31 mouse cellular contexts compared by ENCODE assay signal in the genomic region with DNA sequence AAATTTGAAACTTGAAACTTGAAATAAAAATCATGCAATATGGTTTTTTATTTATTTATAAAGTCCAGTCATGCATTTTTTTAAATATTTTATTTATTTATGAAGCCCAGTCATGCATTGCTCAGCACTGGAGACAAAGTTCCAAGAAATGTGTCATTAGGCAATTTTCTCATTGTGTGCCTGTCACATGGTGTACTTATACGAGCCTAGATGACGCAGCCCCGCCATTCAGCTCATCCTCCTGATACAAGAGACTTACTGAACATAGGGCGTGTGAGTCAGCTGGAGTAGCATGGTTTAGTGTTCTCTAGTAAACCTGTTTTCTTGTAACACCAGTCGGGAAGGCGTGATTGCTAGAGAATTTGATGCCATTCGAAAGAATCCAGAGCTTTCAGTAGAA. TPM values are rescaled to one million over a fixed set of nuclear protein-coding genes. Genes with fewer than 3 reads are reported as not detected.
DNase-seq lines count a peak whose midpoint lies in the region; ATAC-seq lines count a peak whose summit lies in the region.
"Had no signal": no experiment of that assay in that cellular context is flagged by ENCODE, and none has a peak within 500 bp of the region (broad histone marks: within the 10 kb centered on the region; RNA-seq: fewer than 3 reads in every experiment).

No protein-coding gene starts in this region.

- H3K4me1 ChIP-seq in liver, embryonic 12.5 days, result peaks cover 59% of the 10 kb centered on the region
- H3K4me1 ChIP-seq in intestine, embryonic 16.5 days (ENCODE audit: control insufficient read depth, insufficient read depth, low read length), result no peaks in the 10 kb centered on the region
- H3K4me1 ChIP-seq in forebrain, embryonic 15.5 days, result no peaks in the 10 kb centered on the region
- H3K4me1 ChIP-seq: embryonic facial prominence, embryonic 15.5 days; forebrain, embryonic 13.5 days; stomach, embryonic 15.5 days had no signal

- peaks cover 78% of the 10 kb centered on the region for H3K36me3 ChIP-seq in liver, embryonic 12.5 days
- H3K36me3 ChIP-seq in intestine, embryonic 16.5 days (ENCODE audit: control insufficient read depth, insufficient read depth, low read length), result peaks cover 8% of the 10 kb centered on the region; the same call in 1 of the 2 replicates
- peaks cover 19% of the 10 kb centered on the region for H3K36me3 ChIP-seq in forebrain, embryonic 15.5 days

- no peak overlapping the region for H3K4me3 ChIP-seq in liver, embryonic 12.5 days
- no peak overlapping the region for H3K4me3 ChIP-seq in intestine, embryonic 16.5 days (ENCODE audit: low read length)
- H3K4me3 ChIP-seq in forebrain, embryonic 15.5 days, result no peak overlapping the region
- H3K4me3 ChIP-seq: embryonic facial prominence, embryonic 15.5 days; forebrain, embryonic 13.5 days; stomach, embryonic 15.5 days had no signal

- H3K9me3 ChIP-seq in liver, embryonic 12.5 days (replicated peaks), result no peaks in the 10 kb centered on the region
- no peaks in the 10 kb centered on the region for H3K9me3 ChIP-seq in intestine, embryonic 16.5 days (ENCODE audit: control insufficient read depth, low read length)
- H3K9me3 ChIP-seq in forebrain, embryonic 15.5 days, result no peaks in the 10 kb centered on the region
- H3K9me3 ChIP-seq: embryonic facial prominence, embryonic 15.5 days; forebrain, embryonic 13.5 days; stomach, embryonic 15.5 days had no signal

- 84% methylated on average over 7 of the region's 7 CpGs for WGBS in liver, embryonic 12.5 days (ENCODE audit: insufficient replicate concordance)
- 81% methylated on average over 7 of the region's 7 CpGs for WGBS in intestine, embryonic 16.5 days
- WGBS in forebrain, embryonic 15.5 days, result 85% methylated on average over 7 of the region's 7 CpGs

- H3K27ac ChIP-seq in liver, embryonic 12.5 days, result peak overlapping the region; percentile 64
- no peak overlapping the region for H3K27ac ChIP-seq in intestine, embryonic 16.5 days (ENCODE audit: low read length)
- no peak overlapping the region for H3K27ac ChIP-seq in forebrain, embryonic 15.5 days (replicated peaks)
- H3K27ac ChIP-seq: embryonic facial prominence, embryonic 15.5 days; forebrain, embryonic 13.5 days; stomach, embryonic 15.5 days had no signal

- H3K9ac ChIP-seq in liver, embryonic 12.5 days, result 0 out of 2 replicates have a peak overlapping the region, but pooled peaks have one; percentile 3
- no peak overlapping the region for H3K9ac ChIP-seq in intestine, embryonic 16.5 days (ENCODE audit: low read depth, low read length)
- H3K9ac ChIP-seq in forebrain, embryonic 15.5 days (replicated peaks), result no peak overlapping the region
- H3K9ac ChIP-seq: embryonic facial prominence, embryonic 15.5 days; forebrain, embryonic 13.5 days had no signal

- no peak overlapping the region for H3K4me2 ChIP-seq in liver, embryonic 12.5 days
- H3K4me2 ChIP-seq in intestine, embryonic 16.5 days (ENCODE audit: low read depth, low read length), result no peak overlapping the region
- no peak overlapping the region for H3K4me2 ChIP-seq in forebrain, embryonic 15.5 days (replicated peaks)
- H3K4me2 ChIP-seq: embryonic facial prominence, embryonic 15.5 days; forebrain, embryonic 13.5 days; stomach, embryonic 15.5 days had no signal

- peak; percentile 35 to 50 for DNase-seq in adrenal gland, adult (ENCODE audit: inconsistent age in 2 of 2, low spot score in 1 of 2)
- no peak for DNase-seq in adrenal gland, adult 8-10 months
- DNase-seq in liver, result no peak
- no peak for DNase-seq in kidney, adult 18-20 months
- DNase-seq in urinary bladder, postnatal 36 days (ENCODE audit: low spot score in 2 of 2), result no peak
- DNase-seq: cerebellum, adult 11 months; cerebellum, postnatal 10 days; embryo, embryonic 11 days; gastrocnemius, postnatal 14 days; kidney, adult 9 months; kidney, postnatal 36 days; lung, adult 2 months; lung, postnatal 4 days; right cerebral cortex, postnatal 25 days; thymus, adult 18-20 months; thymus, postnatal 4 days had no signal

- no peaks in the 10 kb centered on the region for H3K27me3 ChIP-seq in liver, embryonic 12.5 days (replicated peaks)
- H3K27me3 ChIP-seq in intestine, embryonic 16.5 days (replicated peaks; ENCODE audit: control insufficient read depth, insufficient read depth, low read length), result no peaks in the 10 kb centered on the region
- no peaks in the 10 kb centered on the region for H3K27me3 ChIP-seq in forebrain, embryonic 15.5 days
- H3K27me3 ChIP-seq: embryonic facial prominence, embryonic 15.5 days; forebrain, embryonic 13.5 days; Patski; stomach, embryonic 15.5 days had no signal

- no peak for ATAC-seq in liver, embryonic 12.5 days
- peak; percentile 69 for ATAC-seq in intestine, embryonic 16.5 days
- no peak for ATAC-seq in forebrain, embryonic 15.5 days (replicated peaks)
- ATAC-seq: forebrain, embryonic 13.5 days; midbrain, embryonic 16.5 days; Patski had no signal

RNA-seq across cellular contexts. Expression of a gene that starts 10.2 kb away (rescaled TPM):
- total RNA-seq in adrenal gland, adult 8-10 months (2022), result 10 to 100 TPM; 50.5 to 60.0 (median 58.2) TPM
- 86.3 and 88.9 TPM in 2 replicates for polyA plus RNA-seq in liver, embryonic 12.5 days (2016; fragmentation: Nextera tagmentation; extraction: Ambion mirVana)
- polyA plus RNA-seq in intestine, embryonic 16.5 days (2015; fragmentation: Nextera tagmentation; extraction: Ambion mirVana), result 61.0 and 61.8 TPM in 2 replicates
- polyA plus RNA-seq in forebrain, embryonic 15.5 days (2015; fragmentation: Nextera tagmentation; extraction: Ambion mirVana), result 56.6 and 61.3 TPM in 2 replicates

RNA-seq across cellular contexts. Expression of a gene that starts 21.1 kb away (rescaled TPM):
- total RNA-seq in adrenal gland, adult 8-10 months (2022), result not detected
- polyA plus RNA-seq in liver, embryonic 12.5 days (2016; fragmentation: Nextera tagmentation; extraction: Ambion mirVana), result not detected in 2 replicates
- polyA plus RNA-seq in intestine, embryonic 16.5 days (2015; fragmentation: Nextera tagmentation; extraction: Ambion mirVana), result not detected in 2 replicates
- polyA plus RNA-seq in forebrain, embryonic 15.5 days (2015; fragmentation: Nextera tagmentation; extraction: Ambion mirVana), result 0.47 TPM in 1 of 2 replicates, not detected in the other
- total RNA-seq: gastrocnemius, postnatal 14 days; layer of hippocampus, postnatal 10 days; left cerebral cortex, adult 8-10 months; neutrophil, adult 5-6 weeks had no signal
- polyA plus RNA-seq: forebrain, embryonic 13.5 days; heart, embryonic 16.5 days; hindbrain, embryonic 11.5 days; limb, embryonic 11.5 days; lung, adult 2 months; midbrain, embryonic 16.5 days; Patski; spleen, adult 2 months; stomach, embryonic 15.5 days had no signal

RNA-seq across cellular contexts. Expression of a gene that starts 34.6 kb away (rescaled TPM):
- total RNA-seq in adrenal gland, adult 8-10 months (2022), result 10 to 100 TPM; 77.7 to 87.8 (median 80.6) TPM
- polyA plus RNA-seq in liver, embryonic 12.5 days (2016; fragmentation: Nextera tagmentation; extraction: Ambion mirVana), result 1.5 and 1.7 TPM in 2 replicates
- polyA plus RNA-seq in intestine, embryonic 16.5 days (2015; fragmentation: Nextera tagmentation; extraction: Ambion mirVana), result 10.6 and 10.7 TPM in 2 replicates
- 1.1 and 1.8 TPM in 2 replicates for polyA plus RNA-seq in forebrain, embryonic 15.5 days (2015; fragmentation: Nextera tagmentation; extraction: Ambion mirVana)

RNA-seq across cellular contexts. Expression of a gene that starts 57.2 kb away (rescaled TPM):
- 10 to 100 TPM; 33.3 to 48.7 (median 41.3) TPM for total RNA-seq in adrenal gland, adult 8-10 months (2022)
- polyA plus RNA-seq in liver, embryonic 12.5 days (2016; fragmentation: Nextera tagmentation; extraction: Ambion mirVana), result 3.0 and 3.8 TPM in 2 replicates
- polyA plus RNA-seq in intestine, embryonic 16.5 days (2015; fragmentation: Nextera tagmentation; extraction: Ambion mirVana), result 191 and 194 TPM in 2 replicates
- polyA plus RNA-seq in forebrain, embryonic 15.5 days (2015; fragmentation: Nextera tagmentation; extraction: Ambion mirVana), result 84.2 and 92.8 TPM in 2 replicates
- total RNA-seq: neutrophil, adult 5-6 weeks had no signal
- polyA plus RNA-seq: Patski had no signal

Comparison
In these comparisons a context has a peak if more than half of its experiments do, and no peak if none do; other contexts are left out.
1. DNase-seq: peak in adrenal gland, adult (2 of 2); none in adrenal gland, adult 8-10 months (single experiment), liver (single experiment), kidney, adult 18-20 months (single experiment) and urinary bladder, postnatal 36 days (0 of 2).